Mouse (Mus musculus) heart, adult 2 months (tissue): ENCODE data around the gene Sypl2. TPM values are rescaled to one million over a fixed set of nuclear protein-coding genes. Genes with fewer than 3 reads are reported as not detected.
A peak's percentile ranks its signal among the peaks of the same experiment; 100 is the strongest.

Experiments
- DNase-seq, 2 experiments: peaks; one replicate each; pipeline ENCODE4 v3.0.0; 2021
- H3K27ac ChIP-seq: fragments of 200-600 bp; 2 replicates; pipeline ENCODE4 v1.8.1; 2022
- H3K27me3 ChIP-seq: fragments of 200-500 bp; 2 replicates; pipeline ENCODE4 v1.6.1; 2012; ENCODE audit warnings: mild to moderate bottlenecking, low read length, inconsistent platforms, mixed read lengths; ENCODE audit not compliant: control insufficient read depth, insufficient read depth
- H3K36me3 ChIP-seq: fragments of 200-500 bp; 2 replicates; pipeline ENCODE4 v1.6.1; 2012; ENCODE audit warnings: low read length, inconsistent platforms; ENCODE audit not compliant: control insufficient read depth, insufficient read depth
- H3K4me1 ChIP-seq: fragments of 200-500 bp; 2 replicates; pipeline ENCODE4 v1.6.1; 2011; ENCODE audit warnings: low read length; ENCODE audit not compliant: control insufficient read depth, insufficient read depth
- H3K4me3 ChIP-seq: fragments of 200-600 bp; 2 replicates; pipeline ENCODE4 v1.8.1; 2022
- H3K79me2 ChIP-seq: fragments of 200-500 bp; replicated peaks from 2 replicates; pipeline ENCODE4 v1.6.1; 2012; ENCODE audit warnings: mild to moderate bottlenecking, inconsistent platforms, low read length, moderate library complexity, mixed read lengths; ENCODE audit not compliant: control insufficient read depth, insufficient read depth
- H3K9ac ChIP-seq: fragments of 200-500 bp; 2 replicates; pipeline ENCODE4 v1.6.1; 2012; ENCODE audit warnings: low read depth, mild to moderate bottlenecking, control low read depth, inconsistent platforms, low read length, mixed read lengths
- CTCF ChIP-seq: fragments of 200-600 bp; IDR thresholded peaks from 2 replicates; pipeline ENCODE4 v1.8.1; 2022; ENCODE audit warnings: antibody characterized with exemption, mild to moderate bottlenecking, moderate library complexity
- EP300 ChIP-seq: fragments of 200-500 bp; IDR thresholded peaks from 2 replicates; pipeline ENCODE4 v1.6.1; 2011; ENCODE audit warnings: low read depth, low read length, control low read depth; ENCODE audit not compliant: insufficient read depth
- POLR2A ChIP-seq: fragments of 200-500 bp; IDR thresholded peaks from 2 replicates; pipeline ENCODE4 v1.6.1; 2011; ENCODE audit warnings: mild to moderate bottlenecking, low read depth, low read length, control low read depth; ENCODE audit not compliant: insufficient read depth
- WGBS: fragments of 180-500 bp; shearing (Covaris S2); methylation state at CpG from one replicate; pipeline ENCODE4 v1.1.7; 2018; 5-methylcytosine and 5-hydroxymethylcytosine counted together
- intact Hi-C: fragments of 180-260 bp; cut with DNase I; formaldehyde crosslinking; loops from one replicate; pipeline ENCODE4 v1.15.1; 2025
- polyA plus RNA-seq: library from polyadenylated mRNA; depleted of rRNA; stranded (reverse); fragments of >200 nt; gene quantifications from 2 replicates; pipeline ENCODE4 v1.2.3, GENCODE M21; 2012
- total RNA-seq, 2 experiments: library from RNA; stranded (reverse); gene quantifications; 2 replicates each; pipeline ENCODE4 v1.2.3; 2021

Gene Sypl2
- total and polyA plus RNA-seq, 3 experiments, result 0.64 to 1.2 (median 0.77) TPM

DNA sequence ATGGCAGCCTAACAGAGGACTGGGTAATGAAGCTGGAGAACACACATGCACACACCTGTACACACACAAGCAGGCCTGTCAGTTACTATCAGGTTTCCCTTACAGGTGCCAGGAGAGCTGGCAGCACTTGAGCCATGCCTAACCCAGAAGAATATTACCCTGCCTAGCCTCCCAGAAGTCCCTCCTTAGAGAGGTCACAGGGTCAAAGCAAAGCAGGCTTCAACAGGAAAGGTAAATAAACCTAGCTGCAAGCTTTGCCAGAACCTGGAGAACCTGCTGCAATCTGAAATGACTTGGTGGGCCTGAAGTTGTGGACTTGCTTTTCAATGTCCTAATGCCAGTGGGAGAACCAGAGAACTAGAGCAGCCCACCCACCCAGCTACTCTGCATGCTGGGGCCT lies 23.9 kb downstream of the Sypl2 start:
- TF ChIP-seq CTCF (no peak), POLR2A (no peak), EP300 (no peak)
- peaks cover 1% of the 10 kb centered on the region; the same call in 1 of the 2 replicates for H3K4me1 ChIP-seq
- H3K27me3 ChIP-seq, result no peaks in the 10 kb centered on the region
- H3K4me3 ChIP-seq, result no peak overlapping the region
- intact Hi-C loops, result loop anchor here (5.0 kb wide), 1 partner anchor 130 kb away; no protein-coding TSS in a partner anchor
- no peak overlapping the region for H3K9ac ChIP-seq
- no peaks in the 10 kb centered on the region for H3K36me3 ChIP-seq
- no peak for DNase-seq
- H3K27ac ChIP-seq, result no peak overlapping the region
- H3K79me2 ChIP-seq, result no peaks in the 10 kb centered on the region

DNA sequence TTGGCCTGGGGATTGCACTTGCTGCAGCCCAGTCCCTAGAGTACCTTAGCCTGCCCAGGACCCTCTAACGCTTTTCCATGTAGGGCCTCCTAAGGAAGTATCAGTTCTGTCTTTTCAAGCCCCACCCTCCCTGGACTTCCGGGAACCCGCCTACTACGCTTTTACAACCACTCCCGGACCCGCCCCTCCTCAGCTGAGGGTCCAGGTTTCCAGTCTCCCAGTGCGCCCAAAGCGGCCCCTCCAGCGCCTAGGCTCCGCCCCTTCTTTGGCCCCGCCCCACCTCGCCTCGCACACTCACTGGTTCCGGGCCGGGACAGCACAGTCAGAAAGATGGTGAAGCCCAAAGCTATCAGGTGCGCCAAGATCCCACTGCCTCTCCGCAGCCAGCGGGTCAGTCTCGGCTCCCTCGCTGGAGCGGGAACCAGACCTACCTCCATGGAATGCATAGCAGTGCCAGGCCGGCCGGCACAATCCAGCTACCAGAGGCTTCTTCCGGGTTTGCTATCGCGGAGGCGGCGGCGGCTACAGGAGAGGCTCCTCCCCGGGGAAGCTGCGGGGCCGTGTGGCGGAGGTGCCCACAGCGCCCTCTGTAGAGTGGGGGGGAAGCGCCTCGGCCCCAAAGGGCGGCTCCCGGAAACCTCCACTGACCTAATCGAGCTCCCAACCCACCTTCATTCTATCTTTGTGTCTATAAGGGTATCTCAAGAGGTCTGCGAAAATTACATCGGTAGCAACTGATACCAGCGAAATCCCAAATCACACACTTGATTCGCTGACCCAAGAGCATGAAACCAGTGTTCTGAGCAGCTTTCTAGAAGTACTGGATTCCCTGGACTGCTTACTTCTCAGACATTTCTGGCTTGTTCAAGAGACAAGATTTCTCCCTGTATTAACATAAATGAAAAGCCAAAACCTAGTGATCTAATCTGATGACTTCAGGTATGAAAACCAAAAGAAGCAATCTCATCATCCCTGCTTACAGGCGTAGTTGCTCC lies 25.8 kb downstream of the Sypl2 start, which contains the start of gene Cyb561d1:
TSS of gene Cyb561d1 (minus strand) at position 884 of the 995 bp plus-strand sequence.
- Histone ChIP-seq H3K27me3 (no peaks in the 10 kb centered on the region), H3K9ac (peak within 1 kb of the TSS; percentile 89), H3K79me2 (no peaks in the 10 kb centered on the region), H3K36me3 (no peaks in the 10 kb centered on the region), H3K4me3 (peak within 1 kb of the TSS; percentile 67), H3K4me1 (peaks cover 6% of the 10 kb centered on the region), H3K27ac (peak within 1 kb of the TSS; percentile 95)
- 3% methylated on average over 44 of the region's 44 CpGs for WGBS
- TF ChIP-seq CTCF (peak; percentile 85), POLR2A (peak; percentile 78), EP300 (no peak)
- peak; percentile 96 for DNase-seq
- intact Hi-C loops, result loop anchor here (5.0 kb wide), 1 partner anchor 128 kb away; no protein-coding TSS in a partner anchor

DNA sequence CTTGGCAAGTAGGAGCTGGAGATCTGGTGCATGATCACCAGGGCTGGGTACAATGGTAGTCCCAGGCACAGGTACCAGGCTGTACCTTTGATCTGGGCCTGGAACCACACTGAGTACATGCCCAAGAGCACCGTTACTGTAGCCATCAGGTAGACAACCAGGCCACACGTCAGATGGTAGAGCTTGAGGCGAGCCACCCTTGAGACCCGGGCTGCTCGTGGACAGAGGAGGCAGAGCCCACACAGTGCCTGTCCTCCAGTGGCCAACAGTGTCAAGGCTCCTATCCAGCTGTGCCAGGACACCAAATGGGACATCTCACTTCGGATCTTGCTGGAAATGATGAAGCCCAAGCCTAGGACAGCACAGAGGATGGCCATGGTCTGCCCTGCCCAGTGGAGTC lies 27.2 kb downstream of the Sypl2 start:
- Histone ChIP-seq H3K27me3 (no peaks in the 10 kb centered on the region), H3K4me1 (peaks cover 6% of the 10 kb centered on the region), H3K27ac (no peak overlapping the region), H3K9ac (no peak overlapping the region), H3K79me2 (no peaks in the 10 kb centered on the region), H3K36me3 (no peaks in the 10 kb centered on the region), H3K4me3 (no peak overlapping the region)
- peak in 1 of 2 experiments; percentile 15 for DNase-seq
- 94% methylated on average over 6 of the region's 6 CpGs for WGBS
- TF ChIP-seq EP300 (no peak), POLR2A (no peak), CTCF (no peak)
- intact Hi-C loops, result no loop called here

DNA sequence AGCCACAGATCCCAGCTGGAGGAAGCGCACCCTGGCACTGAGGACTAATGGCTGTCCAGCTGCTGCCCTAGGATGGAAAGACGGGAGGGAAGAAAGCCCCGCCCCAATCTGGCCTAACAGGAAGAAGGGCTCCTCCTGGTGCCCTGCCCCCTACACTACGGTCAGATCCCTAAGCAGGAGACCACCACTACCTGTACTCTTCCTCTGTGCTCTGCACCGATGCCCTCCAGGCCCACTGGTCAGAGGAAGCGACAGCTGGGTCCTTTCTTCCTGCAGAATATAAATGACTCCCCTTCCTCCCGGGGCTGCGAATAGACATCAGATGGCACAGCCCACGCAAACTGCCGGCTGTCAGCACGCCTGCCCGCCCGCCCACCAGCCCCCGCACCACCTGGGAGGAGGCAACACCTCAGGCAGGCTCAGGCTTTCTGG lies 29.4 kb downstream of the Sypl2 start:
- Histone ChIP-seq H3K36me3 (no peaks in the 10 kb centered on the region), H3K27me3 (no peaks in the 10 kb centered on the region), H3K27ac (no peak overlapping the region), H3K4me1 (peaks cover 6% of the 10 kb centered on the region), H3K9ac (no peak overlapping the region), H3K4me3 (no peak overlapping the region), H3K79me2 (no peaks in the 10 kb centered on the region)
- DNase-seq, result peak in 1 of 2 experiments; percentile 46
- 26% methylated on average over 14 of the region's 14 CpGs for WGBS
- no peak for TF ChIP-seq POLR2A
- no peak for TF ChIP-seq CTCF
- TF ChIP-seq EP300, result no peak
- intact Hi-C loops, result no loop called here

DNA sequence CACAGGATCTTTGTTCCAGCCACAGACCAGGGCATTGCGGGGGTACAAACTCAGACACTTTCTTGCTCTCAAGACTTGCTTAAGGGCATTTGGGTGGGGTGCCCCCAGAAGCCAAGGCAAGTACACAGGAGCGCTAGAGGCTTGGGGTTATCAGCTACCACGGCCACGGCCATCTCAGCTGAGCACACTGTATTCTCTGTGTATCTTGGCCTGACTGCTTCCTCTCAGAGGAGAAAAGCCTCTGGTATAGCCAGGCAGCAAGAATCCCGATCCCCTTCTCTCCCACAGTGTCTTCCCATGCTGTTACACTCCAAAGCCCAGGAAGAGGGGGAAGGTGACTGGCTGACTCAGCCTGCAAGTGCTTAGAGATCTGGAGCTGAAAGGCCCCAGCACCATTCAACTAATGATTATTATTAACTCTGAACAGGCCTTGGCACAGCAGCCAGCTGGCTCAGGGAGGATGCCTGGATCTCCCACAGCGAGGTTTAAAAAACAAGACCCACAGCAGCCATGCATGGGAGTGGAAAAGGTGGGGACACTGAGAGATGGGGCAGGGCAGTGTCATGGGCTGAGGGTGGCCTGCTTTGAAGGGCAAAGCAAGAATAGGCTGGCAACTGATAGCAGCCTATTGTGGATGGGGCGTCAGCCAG lies 30.4 kb downstream of the Sypl2 start:
- H3K79me2 ChIP-seq, result no peaks in the 10 kb centered on the region
- peaks cover 5% of the 10 kb centered on the region for H3K4me1 ChIP-seq
- no peaks in the 10 kb centered on the region for H3K36me3 ChIP-seq
- peak in 1 of 2 experiments; percentile 17 for DNase-seq
- no peak overlapping the region for H3K4me3 ChIP-seq
- no peak overlapping the region for H3K9ac ChIP-seq
- WGBS, result 59% methylated on average over 7 of the region's 7 CpGs
- no peak overlapping the region; the same call in 1 of the 2 replicates for H3K27ac ChIP-seq
- no peaks in the 10 kb centered on the region for H3K27me3 ChIP-seq
- intact Hi-C loops, result no loop called here
- TF ChIP-seq POLR2A, result no peak
- TF ChIP-seq CTCF, result no peak
- TF ChIP-seq EP300, result no peak
